Mouse (Mus musculus): Measurements from ENCODE around the gene Frs3. TPM values are rescaled to one million over a fixed set of nuclear protein-coding genes. Genes with fewer than 3 reads are reported as not detected.

Frs3 gene
- total and polyA plus RNA-seq, 3 experiments = 1.6 to 2.1 (median 2.0) TPM

- ATAC-seq (ENCODE audit: extremely low read depth, insufficient number of reproducible peaks, low FRiP score, poor library complexity, severe bottlenecking) = no peak
- H3K27me3 ChIP-seq (ENCODE audit: insufficient read depth, low read length) = peaks cover 29% of the 10 kb centered on the region
These were observed 46.8 kb downstream of the Frs3 start for GRCm38 (mm10) chr17:47735553-47736100.

DNA sequence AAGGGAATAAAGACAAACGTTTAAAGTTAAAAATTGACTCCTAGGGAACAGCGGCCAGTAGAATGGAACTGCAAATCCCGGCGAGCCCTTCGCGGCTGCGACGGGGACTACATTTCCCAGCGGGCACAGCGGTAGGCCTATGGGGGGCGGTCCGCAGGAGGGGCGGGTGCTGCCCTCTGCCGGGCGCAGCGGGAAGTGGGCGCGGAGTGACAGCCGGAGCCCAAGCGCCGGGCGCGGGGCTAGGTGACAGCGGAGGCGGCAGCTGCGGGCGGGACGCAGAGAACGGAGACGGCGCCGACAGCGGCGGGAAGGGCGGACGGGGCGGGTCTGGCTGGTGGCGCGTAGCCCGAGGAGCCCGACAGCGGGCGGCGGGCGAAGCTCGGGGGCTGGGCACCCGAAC, 48.0 kb downstream of the Frs3 start, which contains the start of gene Tfeb:
Gene Tfeb, plus strand, starts transcription at position 175 of the 400 bp plus-strand sequence.
- no peaks in the 10 kb centered on the region for H3K9me3 ChIP-seq (replicated peaks)
- peak within 1 kb of the TSS; percentile 85 for H3K4me3 ChIP-seq (ENCODE audit: low read depth, low read length)
- peaks cover 26% of the 10 kb centered on the region for H3K27me3 ChIP-seq (ENCODE audit: insufficient read depth, low read length)
- DNase-seq (ENCODE audit: low spot score) (peak; percentile 94), ATAC-seq (ENCODE audit: extremely low read depth, insufficient number of reproducible peaks, low FRiP score, poor library complexity, severe bottlenecking) (peak; percentile 45)
- peaks cover 7% of the 10 kb centered on the region for H3K36me3 ChIP-seq (replicated peaks)
- TF ChIP-seq CTCF (IDR thresholded peaks at IDR 0.05; ENCODE audit: low read depth, low read length) (peak; percentile 75; the same call in 1 of the 2 replicates), TAL1 (conservative IDR thresholded peaks at IDR 0.05; ENCODE audit: low read depth, low read length) (no peak)
- H3K4me1 ChIP-seq (ENCODE audit: insufficient read depth, low read depth, low read length) = peaks cover 52% of the 10 kb centered on the region

More at GRCm38 (mm10) chr17:47735553-47736100, 46.8 kb downstream of the Frs3 start:
- peaks cover 2% of the 10 kb centered on the region for H3K36me3 ChIP-seq (replicated peaks)
- DNase-seq (ENCODE audit: low spot score) = no peak
- H3K4me1 ChIP-seq (ENCODE audit: insufficient read depth, low read depth, low read length) = peaks cover 40% of the 10 kb centered on the region
- no peak overlapping the region for H3K4me3 ChIP-seq (ENCODE audit: low read depth, low read length)
- no peak for TF ChIP-seq CTCF (IDR thresholded peaks at IDR 0.05; ENCODE audit: low read depth, low read length)
- no peak for TF ChIP-seq GATA1 (IDR thresholded peaks at IDR 0.05; ENCODE audit: borderline replicate concordance, low read length)
- TF ChIP-seq POLR2AphosphoS5 (IDR thresholded peaks at IDR 0.05; ENCODE audit: insufficient replicate concordance, low read depth, low read length) = no peak
- no peak for TF ChIP-seq TAL1 (conservative IDR thresholded peaks at IDR 0.05; ENCODE audit: low read depth, low read length)
- TF ChIP-seq GATA2 (IDR thresholded peaks at IDR 0.05; ENCODE audit: borderline replicate concordance, low read depth, low read length) = no peak
- H3K9me3 ChIP-seq (replicated peaks) = no peaks in the 10 kb centered on the region

- ATAC-seq (ENCODE audit: extremely low read depth, insufficient number of reproducible peaks, low FRiP score, poor library complexity, severe bottlenecking) = peak; percentile 71
- Histone ChIP-seq H3K27me3 (ENCODE audit: insufficient read depth, low read length) (peaks cover 20% of the 10 kb centered on the region), H3K4me3 (ENCODE audit: low read depth, low read length) (peak overlapping the region; percentile 85), H3K36me3 (replicated peaks) (peaks cover 7% of the 10 kb centered on the region), H3K9me3 (replicated peaks) (no peaks in the 10 kb centered on the region), H3K4me1 (ENCODE audit: insufficient read depth, low read depth, low read length) (peaks cover 58% of the 10 kb centered on the region)
- peak; percentile 87 for DNase-seq (ENCODE audit: low spot score)
- TF ChIP-seq CTCF (IDR thresholded peaks at IDR 0.05; ENCODE audit: low read depth, low read length) (no peak), TAL1 (conservative IDR thresholded peaks at IDR 0.05; ENCODE audit: low read depth, low read length) (no peak), GATA2 (IDR thresholded peaks at IDR 0.05; ENCODE audit: borderline replicate concordance, low read depth, low read length) (no peak), POLR2AphosphoS5 (IDR thresholded peaks at IDR 0.05; ENCODE audit: insufficient replicate concordance, low read depth, low read length) (no peak), GATA1 (IDR thresholded peaks at IDR 0.05; ENCODE audit: borderline replicate concordance, low read length) (no peak)
These were observed 48.6 kb downstream of the Frs3 start for GRCm38 (mm10) chr17:47737271-47738065.

- peak; percentile 53 for DNase-seq (ENCODE audit: low spot score)
- peak; percentile 41 for ATAC-seq (ENCODE audit: extremely low read depth, insufficient number of reproducible peaks, low FRiP score, poor library complexity, severe bottlenecking)
These were observed 49.4 kb downstream of the Frs3 start for GRCm38 (mm10) chr17:47738066-47738878.

DNA sequence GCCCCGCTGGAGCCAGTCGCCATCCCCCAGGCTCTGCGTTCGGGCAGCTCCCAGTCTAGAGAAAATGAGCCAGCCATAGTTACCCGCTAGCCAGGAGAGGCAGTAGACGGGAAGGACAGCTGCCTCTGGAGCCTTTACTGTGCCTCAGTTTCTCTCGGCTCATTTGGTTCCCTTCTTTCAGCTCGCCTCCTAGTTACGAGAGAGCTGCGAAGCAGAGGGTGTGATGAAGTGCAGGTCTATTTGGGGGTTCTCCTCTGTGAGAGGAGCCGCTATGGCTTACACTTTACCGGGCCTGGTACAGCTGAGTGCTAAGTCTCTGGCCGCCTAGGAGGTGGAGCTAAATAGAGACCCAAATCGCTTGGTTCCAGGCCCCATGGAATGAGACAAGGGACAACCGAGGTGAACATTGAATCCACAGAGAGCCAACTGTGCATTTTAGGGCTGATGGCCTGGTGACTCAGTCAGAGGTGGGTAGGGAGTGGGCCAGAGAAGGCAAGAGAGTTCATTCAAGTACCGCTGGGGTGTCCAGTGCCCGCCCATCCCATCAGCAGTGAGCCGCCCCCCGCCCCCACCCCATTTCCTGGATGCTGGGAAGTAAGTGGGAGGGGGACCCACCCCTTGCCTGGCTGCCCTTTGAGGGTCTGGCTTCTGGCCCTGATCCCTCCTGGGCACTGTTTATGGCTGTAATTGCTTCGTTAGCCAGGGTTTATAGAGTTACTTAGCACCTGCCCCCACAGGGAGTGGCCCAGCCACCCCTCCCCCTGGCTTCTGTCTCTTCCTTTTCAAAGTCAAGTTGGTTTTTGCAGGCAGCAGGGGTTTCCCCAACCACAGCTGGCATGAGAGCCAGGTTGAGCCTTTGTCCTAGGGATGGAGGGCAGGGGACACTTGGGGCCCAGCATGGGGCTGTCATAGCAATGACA, 50.3 kb downstream of the Frs3 start:
- H3K4me3 ChIP-seq (ENCODE audit: low read depth, low read length) = peak overlapping the region; percentile 85
- peaks cover 68% of the 10 kb centered on the region for H3K4me1 ChIP-seq (ENCODE audit: insufficient read depth, low read depth, low read length)
- ATAC-seq (ENCODE audit: extremely low read depth, insufficient number of reproducible peaks, low FRiP score, poor library complexity, severe bottlenecking) (no peak), DNase-seq (ENCODE audit: low spot score) (peak; percentile 44)
- H3K27me3 ChIP-seq (ENCODE audit: insufficient read depth, low read length) = 0 out of 2 replicates have a peak, but pooled peaks cover 9% of the 10 kb centered on the region
- peaks cover 8% of the 10 kb centered on the region for H3K36me3 ChIP-seq (replicated peaks)
- no peaks in the 10 kb centered on the region for H3K9me3 ChIP-seq (replicated peaks)
- TF ChIP-seq GATA1 (IDR thresholded peaks at IDR 0.05; ENCODE audit: borderline replicate concordance, low read length) (no peak), CTCF (IDR thresholded peaks at IDR 0.05; ENCODE audit: low read depth, low read length) (no peak), TAL1 (conservative IDR thresholded peaks at IDR 0.05; ENCODE audit: low read depth, low read length) (no peak), GATA2 (IDR thresholded peaks at IDR 0.05; ENCODE audit: borderline replicate concordance, low read depth, low read length) (no peak), POLR2AphosphoS5 (IDR thresholded peaks at IDR 0.05; ENCODE audit: insufficient replicate concordance, low read depth, low read length) (no peak)

More at GRCm38 (mm10) chr17:47738066-47738878, 49.4 kb downstream of the Frs3 start:
- no peak for TF ChIP-seq GATA2 (IDR thresholded peaks at IDR 0.05; ENCODE audit: borderline replicate concordance, low read depth, low read length)
- TF ChIP-seq POLR2AphosphoS5 (IDR thresholded peaks at IDR 0.05; ENCODE audit: insufficient replicate concordance, low read depth, low read length) = no peak
- TF ChIP-seq CTCF (IDR thresholded peaks at IDR 0.05; ENCODE audit: low read depth, low read length) = no peak
- TF ChIP-seq GATA1 (IDR thresholded peaks at IDR 0.05; ENCODE audit: borderline replicate concordance, low read length) = no peak
- no peak for TF ChIP-seq TAL1 (conservative IDR thresholded peaks at IDR 0.05; ENCODE audit: low read depth, low read length)
- Histone ChIP-seq H3K36me3 (replicated peaks) (peaks cover 7% of the 10 kb centered on the region), H3K27me3 (ENCODE audit: insufficient read depth, low read length) (peaks cover 16% of the 10 kb centered on the region), H3K4me3 (ENCODE audit: low read depth, low read length) (peak overlapping the region; percentile 85), H3K4me1 (ENCODE audit: insufficient read depth, low read depth, low read length) (peaks cover 65% of the 10 kb centered on the region), H3K9me3 (replicated peaks) (no peaks in the 10 kb centered on the region)
